Mouse (Mus musculus): ENCODE results near the gene Gng3.

Gng3 gene

DNA sequence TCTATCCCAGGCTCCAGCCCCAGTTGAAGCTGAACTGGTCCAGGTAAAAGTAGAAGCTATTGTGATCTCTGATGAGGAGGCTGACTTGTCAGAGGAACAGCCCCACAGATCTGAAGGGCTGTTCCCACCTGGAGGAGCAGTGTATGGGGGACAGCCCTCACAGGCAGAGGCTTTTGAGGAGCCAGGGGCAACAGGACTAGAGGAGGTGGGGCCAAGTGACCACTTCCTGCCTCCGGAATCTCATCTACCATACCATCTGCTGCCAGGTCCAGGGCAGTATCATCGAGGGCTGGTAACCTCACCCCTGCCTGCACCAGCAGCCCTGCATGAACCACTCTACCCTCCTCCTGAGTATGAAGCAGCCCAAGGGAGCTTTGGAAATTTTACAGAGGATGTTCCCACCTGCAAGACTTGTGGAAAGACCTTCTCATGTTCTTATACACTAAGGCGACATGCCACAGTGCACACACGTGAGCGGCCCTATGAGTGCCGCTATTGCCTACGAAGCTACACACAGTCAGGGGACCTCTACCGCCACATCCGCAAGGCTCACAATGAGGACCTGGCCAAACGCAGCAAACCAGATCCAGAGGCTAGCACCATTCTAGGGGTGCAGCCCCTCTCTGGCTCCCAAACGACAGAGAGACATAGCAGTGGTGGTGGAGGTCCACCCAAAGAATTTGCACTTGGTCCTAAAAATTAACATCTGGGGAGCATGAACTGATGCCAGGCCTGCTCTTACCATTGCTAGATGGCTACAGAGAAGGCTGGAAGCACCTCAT lies 34.9 kb downstream of the Gng3 start:
- DNase-seq (ENCODE audit: low spot score) = no peak

GRCm38 (mm10) chr19:8803204-8803780 lies 35.7 kb downstream of the Gng3 start:
- DNase-seq (ENCODE audit: low spot score) = no peak

GRCm38 (mm10) chr19:8802130-8802821 lies 36.7 kb downstream of the Gng3 start, which contains the start of gene Zbtb3:
Gene Zbtb3 (plus strand): TSS chr19:8802555.
- peak; percentile 97 for DNase-seq (ENCODE audit: low spot score)

GRCm38 (mm10) chr19:8798947-8799315 lies 40.1 kb downstream of the Gng3 start:
- no peak for DNase-seq (ENCODE audit: low spot score)

GRCm38 (mm10) chr19:8798264-8798946 lies 40.6 kb downstream of the Gng3 start, which contains the start of gene Polr2g:
Gene Polr2g (minus strand): TSS chr19:8798577.
- DNase-seq (ENCODE audit: low spot score) = peak; percentile 87

GRCm38 (mm10) chr19:8790171-8790570 lies 48.8 kb downstream of the Gng3 start:
- no peak for DNase-seq (ENCODE audit: low spot score)

GRCm38 (mm10) chr19:8789171-8789570 lies 49.8 kb downstream of the Gng3 start:
- DNase-seq (ENCODE audit: low spot score) = no peak

GRCm38 (mm10) chr19:8788521-8788920 lies 50.5 kb downstream of the Gng3 start:
- DNase-seq (ENCODE audit: low spot score) = no peak
